Mouse (Mus musculus): ENCODE measurements at regions not wholly inside any gene's neighbourhood (a gene's known extent, or its start where the extent isn't known, plus 50 kb on each side); places are given as distances from the start of the nearest gene placed in this dataset.

GRCm38 (mm10) chr10:111574812-111575211 lies 68.7 kb downstream of the Phlda1 start:
- TF ChIP-seq POLR2A (IDR thresholded peaks at IDR 0.05; ENCODE audit: low read depth, low read length) = no peak
- no peak for TF ChIP-seq CTCF (IDR thresholded peaks at IDR 0.05; ENCODE audit: extremely low read depth, insufficient read length, insufficient replicate concordance, low read depth, low read length)
- Histone ChIP-seq H3K27ac (ENCODE audit: insufficient read depth, low read depth, low read length) (no peak overlapping the region), H3K27me3 (ENCODE audit: control insufficient read depth, insufficient read depth, low read length) (no peaks in the 10 kb centered on the region), H3K4me1 (ENCODE audit: control insufficient read depth, insufficient read depth, insufficient read length, low read length) (peaks cover 38% of the 10 kb centered on the region; the same call in 1 of the 2 replicates), H3K4me3 (ENCODE audit: low read depth, low read length) (no peak overlapping the region), H3K36me3 (ENCODE audit: control insufficient read depth, insufficient read depth, low read length) (no peaks in the 10 kb centered on the region)
- WGBS = 36% methylated on average over 8 of the region's 8 CpGs

GRCm38 (mm10) chr10:111575256-111575655 lies 69.2 kb downstream of the Phlda1 start:
- Histone ChIP-seq H3K27ac (ENCODE audit: insufficient read depth, low read depth, low read length) (peak overlapping the region; percentile 71), H3K4me1 (ENCODE audit: control insufficient read depth, insufficient read depth, insufficient read length, low read length) (peaks cover 38% of the 10 kb centered on the region; the same call in 1 of the 2 replicates), H3K27me3 (ENCODE audit: control insufficient read depth, insufficient read depth, low read length) (no peaks in the 10 kb centered on the region), H3K4me3 (ENCODE audit: low read depth, low read length) (no peak overlapping the region), H3K36me3 (ENCODE audit: control insufficient read depth, insufficient read depth, low read length) (no peaks in the 10 kb centered on the region)
- TF ChIP-seq POLR2A (IDR thresholded peaks at IDR 0.05; ENCODE audit: low read depth, low read length) (no peak), CTCF (IDR thresholded peaks at IDR 0.05; ENCODE audit: extremely low read depth, insufficient read length, insufficient replicate concordance, low read depth, low read length) (no peak)
- WGBS = 28% methylated on average over 5 of the region's 5 CpGs

GRCm38 (mm10) chr10:111575926-111576325 lies 69.8 kb downstream of the Phlda1 start:
- Histone ChIP-seq H3K36me3 (ENCODE audit: control insufficient read depth, insufficient read depth, low read length) (no peaks in the 10 kb centered on the region), H3K27ac (ENCODE audit: insufficient read depth, low read depth, low read length) (peak overlapping the region; percentile 71), H3K27me3 (ENCODE audit: control insufficient read depth, insufficient read depth, low read length) (no peaks in the 10 kb centered on the region), H3K4me1 (ENCODE audit: control insufficient read depth, insufficient read depth, insufficient read length, low read length) (peaks cover 38% of the 10 kb centered on the region; the same call in 1 of the 2 replicates), H3K4me3 (ENCODE audit: low read depth, low read length) (peak overlapping the region; percentile 23; the same call in 1 of the 2 replicates)
- TF ChIP-seq CTCF (IDR thresholded peaks at IDR 0.05; ENCODE audit: extremely low read depth, insufficient read length, insufficient replicate concordance, low read depth, low read length) (no peak), POLR2A (IDR thresholded peaks at IDR 0.05; ENCODE audit: low read depth, low read length) (no peak)
- 5% methylated on average over 5 of the region's 5 CpGs for WGBS

GRCm38 (mm10) chr10:111576395-111577069 lies 70.4 kb downstream of the Phlda1 start:
- TF ChIP-seq POLR2A (IDR thresholded peaks at IDR 0.05; ENCODE audit: low read depth, low read length) = no peak
- no peak for TF ChIP-seq CTCF (IDR thresholded peaks at IDR 0.05; ENCODE audit: extremely low read depth, insufficient read length, insufficient replicate concordance, low read depth, low read length)
- Histone ChIP-seq H3K4me1 (ENCODE audit: control insufficient read depth, insufficient read depth, insufficient read length, low read length) (peaks cover 40% of the 10 kb centered on the region; the same call in 1 of the 2 replicates), H3K36me3 (ENCODE audit: control insufficient read depth, insufficient read depth, low read length) (no peaks in the 10 kb centered on the region), H3K27me3 (ENCODE audit: control insufficient read depth, insufficient read depth, low read length) (no peaks in the 10 kb centered on the region), H3K4me3 (ENCODE audit: low read depth, low read length) (no peak overlapping the region), H3K27ac (ENCODE audit: insufficient read depth, low read depth, low read length) (peak overlapping the region; percentile 74)
- 24% methylated on average over 10 of the region's 10 CpGs for whole genome bisulfite sequencing

GRCm38 (mm10) chr10:111578536-111578935 lies 72.5 kb downstream of the Phlda1 start:
- Histone ChIP-seq H3K4me1 (ENCODE audit: control insufficient read depth, insufficient read depth, insufficient read length, low read length) (peaks cover 53% of the 10 kb centered on the region; the same call in 1 of the 2 replicates), H3K27ac (ENCODE audit: insufficient read depth, low read depth, low read length) (peak overlapping the region; percentile 5; the same call in 1 of the 2 replicates), H3K36me3 (ENCODE audit: control insufficient read depth, insufficient read depth, low read length) (no peaks in the 10 kb centered on the region), H3K27me3 (ENCODE audit: control insufficient read depth, insufficient read depth, low read length) (no peaks in the 10 kb centered on the region), H3K4me3 (ENCODE audit: low read depth, low read length) (no peak overlapping the region)
- WGBS = 16% methylated on average over 5 of the region's 5 CpGs
- TF ChIP-seq CTCF (IDR thresholded peaks at IDR 0.05; ENCODE audit: extremely low read depth, insufficient read length, insufficient replicate concordance, low read depth, low read length) (no peak), POLR2A (IDR thresholded peaks at IDR 0.05; ENCODE audit: low read depth, low read length) (no peak)

GRCm38 (mm10) chr10:111579481-111579880 lies 73.4 kb downstream of the Phlda1 start:
- 64% methylated on average over 2 of the region's 2 CpGs for WGBS
- Histone ChIP-seq H3K27ac (ENCODE audit: insufficient read depth, low read depth, low read length) (no peak overlapping the region), H3K27me3 (ENCODE audit: control insufficient read depth, insufficient read depth, low read length) (no peaks in the 10 kb centered on the region), H3K4me1 (ENCODE audit: control insufficient read depth, insufficient read depth, insufficient read length, low read length) (peaks cover 46% of the 10 kb centered on the region; the same call in 1 of the 2 replicates), H3K4me3 (ENCODE audit: low read depth, low read length) (no peak overlapping the region), H3K36me3 (ENCODE audit: control insufficient read depth, insufficient read depth, low read length) (no peaks in the 10 kb centered on the region)
- TF ChIP-seq CTCF (IDR thresholded peaks at IDR 0.05; ENCODE audit: extremely low read depth, insufficient read length, insufficient replicate concordance, low read depth, low read length) (no peak), POLR2A (IDR thresholded peaks at IDR 0.05; ENCODE audit: low read depth, low read length) (no peak)

- no peak overlapping the region for H3K27ac ChIP-seq (ENCODE audit: insufficient read depth, low read depth, low read length)
- no peaks in the 10 kb centered on the region for H3K36me3 ChIP-seq (ENCODE audit: control insufficient read depth, insufficient read depth, low read length)
- peaks cover 36% of the 10 kb centered on the region; the same call in 1 of the 2 replicates for H3K4me1 ChIP-seq (ENCODE audit: control insufficient read depth, insufficient read depth, insufficient read length, low read length)
- WGBS = 67% methylated on average over 11 of the region's 11 CpGs
- TF ChIP-seq CTCF (IDR thresholded peaks at IDR 0.05; ENCODE audit: extremely low read depth, insufficient read length, insufficient replicate concordance, low read depth, low read length) = no peak
- no peak for TF ChIP-seq POLR2A (IDR thresholded peaks at IDR 0.05; ENCODE audit: low read depth, low read length)
- no peak overlapping the region for H3K4me3 ChIP-seq (ENCODE audit: low read depth, low read length)
- H3K27me3 ChIP-seq (ENCODE audit: control insufficient read depth, insufficient read depth, low read length) = no peaks in the 10 kb centered on the region
These were observed 74.5 kb downstream of the Phlda1 start for GRCm38 (mm10) chr10:111580401-111581100.

Data from small intestine, adult 2 months (tissue).